Mouse (Mus musculus): ENCODE data around the gene Aox1. TPM values are rescaled to one million over a fixed set of nuclear protein-coding genes. Genes with fewer than 3 reads are reported as not detected.

The Aox1 gene
- polyA plus RNA-seq, 1 experiment, result 3.3 TPM

GRCm38 (mm10) chr1:58144384-58145069, 114.8 kb downstream of the Aox1 start:
- no peak overlapping the region for H3K27ac ChIP-seq (ENCODE audit: control insufficient read depth, insufficient read depth, low read depth, low read length)

DNA sequence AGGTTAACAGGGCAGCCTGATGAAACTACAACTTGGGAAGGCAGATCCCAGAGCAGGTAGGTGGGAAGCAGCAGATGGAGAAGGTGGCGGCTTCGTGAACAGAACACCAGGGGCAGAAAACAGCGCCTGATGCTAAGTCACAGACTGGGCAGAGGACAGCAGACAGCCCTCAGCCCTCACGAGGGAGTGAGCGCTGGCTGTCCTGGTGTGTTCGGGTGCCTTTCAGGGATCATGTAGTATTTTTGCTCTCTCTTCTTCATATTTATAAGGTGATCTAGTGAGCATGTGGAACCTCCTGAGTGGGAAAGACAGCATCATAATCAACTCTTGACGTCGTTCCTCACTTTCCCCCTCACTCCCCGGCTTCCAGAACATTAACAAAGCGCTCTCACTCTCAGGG, 116.3 kb downstream of the Aox1 start:
- Histone ChIP-seq H3K27ac (ENCODE audit: control insufficient read depth, insufficient read depth, low read depth, low read length) (no peak overlapping the region), H3K27me3 (ENCODE audit: control insufficient read depth, insufficient read depth, low read length) (no peaks in the 10 kb centered on the region), H3K4me1 (ENCODE audit: control insufficient read depth, insufficient read depth, low read length) (no peaks in the 10 kb centered on the region), H3K4me3 (ENCODE audit: control insufficient read depth, low read depth, low read length) (no peak overlapping the region), H3K36me3 (ENCODE audit: control insufficient read depth, insufficient read depth, low read length) (no peaks in the 10 kb centered on the region)
- TF ChIP-seq POLR2A (IDR thresholded peaks at IDR 0.05; ENCODE audit: control insufficient read depth, low read depth, low read length), result no peak
- TF ChIP-seq CTCF (IDR thresholded peaks at IDR 0.05; ENCODE audit: control insufficient read depth, insufficient read depth, insufficient replicate concordance, low read depth, low read length), result no peak

More at GRCm38 (mm10) chr1:58144384-58145069, 114.8 kb downstream of the Aox1 start:
- Histone ChIP-seq H3K27me3 (ENCODE audit: control insufficient read depth, insufficient read depth, low read length) (no peaks in the 10 kb centered on the region), H3K36me3 (ENCODE audit: control insufficient read depth, insufficient read depth, low read length) (no peaks in the 10 kb centered on the region), H3K4me1 (ENCODE audit: control insufficient read depth, insufficient read depth, low read length) (no peaks in the 10 kb centered on the region), H3K4me3 (ENCODE audit: control insufficient read depth, low read depth, low read length) (no peak overlapping the region)
- TF ChIP-seq POLR2A (IDR thresholded peaks at IDR 0.05; ENCODE audit: control insufficient read depth, low read depth, low read length) (no peak), CTCF (IDR thresholded peaks at IDR 0.05; ENCODE audit: control insufficient read depth, insufficient read depth, insufficient replicate concordance, low read depth, low read length) (no peak)

DNA sequence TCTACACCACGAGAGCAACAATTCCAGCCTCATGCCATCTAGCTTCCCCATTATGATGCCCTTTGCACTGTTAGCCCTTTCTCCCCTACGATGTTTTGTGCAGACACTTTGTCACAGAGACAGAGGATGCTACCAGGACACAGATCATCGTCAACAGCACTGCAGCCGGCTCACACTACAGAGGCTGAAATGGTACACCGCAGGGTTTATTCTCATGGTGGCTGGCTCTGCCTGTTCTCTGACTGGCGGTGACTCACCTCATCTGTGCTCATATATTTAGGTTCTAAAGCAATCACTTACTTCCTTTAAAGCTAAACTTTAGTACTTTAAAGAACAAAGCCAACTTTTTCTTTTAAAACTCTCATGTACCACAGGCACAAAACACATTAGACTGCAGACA, 118.0 kb downstream of the Aox1 start:
- Histone ChIP-seq H3K4me1 (ENCODE audit: control insufficient read depth, insufficient read depth, low read length) (no peaks in the 10 kb centered on the region), H3K36me3 (ENCODE audit: control insufficient read depth, insufficient read depth, low read length) (no peaks in the 10 kb centered on the region), H3K27ac (ENCODE audit: control insufficient read depth, insufficient read depth, low read depth, low read length) (no peak overlapping the region), H3K4me3 (ENCODE audit: control insufficient read depth, low read depth, low read length) (no peak overlapping the region), H3K27me3 (ENCODE audit: control insufficient read depth, insufficient read depth, low read length) (no peaks in the 10 kb centered on the region)
- no peak for TF ChIP-seq CTCF (IDR thresholded peaks at IDR 0.05; ENCODE audit: control insufficient read depth, insufficient read depth, insufficient replicate concordance, low read depth, low read length)
- no peak for TF ChIP-seq POLR2A (IDR thresholded peaks at IDR 0.05; ENCODE audit: control insufficient read depth, low read depth, low read length)

DNA sequence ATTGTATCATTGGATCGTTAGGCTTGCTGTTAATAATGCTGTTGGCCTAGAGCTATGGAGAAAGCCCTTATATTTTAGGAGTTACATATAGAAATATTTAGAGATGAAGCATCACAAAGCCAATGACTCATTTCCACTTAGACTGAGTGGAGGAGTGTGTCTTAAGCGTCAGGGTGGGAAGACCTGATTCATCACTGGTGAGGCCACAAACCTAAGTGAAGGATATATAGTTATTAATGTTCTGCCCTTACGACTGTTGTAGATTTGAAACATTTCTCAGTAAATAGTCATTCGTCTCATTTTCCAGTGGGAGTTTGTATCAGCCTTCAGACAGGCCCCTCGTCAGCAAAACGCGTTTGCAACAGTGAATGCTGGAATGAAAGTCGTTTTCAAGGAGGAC, 122.5 kb downstream of the Aox1 start:
- Histone ChIP-seq H3K36me3 (ENCODE audit: control insufficient read depth, insufficient read depth, low read length) (no peaks in the 10 kb centered on the region), H3K27me3 (ENCODE audit: control insufficient read depth, insufficient read depth, low read length) (no peaks in the 10 kb centered on the region), H3K4me1 (ENCODE audit: control insufficient read depth, insufficient read depth, low read length) (no peaks in the 10 kb centered on the region), H3K27ac (ENCODE audit: control insufficient read depth, insufficient read depth, low read depth, low read length) (no peak overlapping the region), H3K4me3 (ENCODE audit: control insufficient read depth, low read depth, low read length) (no peak overlapping the region)
- TF ChIP-seq POLR2A (IDR thresholded peaks at IDR 0.05; ENCODE audit: control insufficient read depth, low read depth, low read length), result no peak
- TF ChIP-seq CTCF (IDR thresholded peaks at IDR 0.05; ENCODE audit: control insufficient read depth, insufficient read depth, insufficient replicate concordance, low read depth, low read length), result no peak

Other genes starting within 250 kb of the Aox1 start
- 3.7 and 4.2 TPM in 2 replicates for gene Sgo2a, start 34.0 kb upstream of the Aox1 start, polyA plus RNA-seq (2012; rRNA removed)
- gene Kctd18, start 11.0 kb upstream of the Aox1 start, polyA plus RNA-seq (2012; rRNA removed), result 8.8 and 9.0 TPM in 2 replicates
- gene Aox3, start 83.2 kb downstream of the Aox1 start, polyA plus RNA-seq (2012; rRNA removed), result 8.7 and 9.6 TPM in 2 replicates
- 1.0 and 1.6 TPM in 2 replicates for gene Aox4, start 180.5 kb downstream of the Aox1 start, polyA plus RNA-seq (2012; rRNA removed)
- gene Aox2, start 248.4 kb downstream of the Aox1 start, polyA plus RNA-seq (2012; rRNA removed), result 0.27 and 0.31 TPM in 2 replicates